Mouse (Mus musculus) ovary, postnatal 14 days (tissue): Measurements from ENCODE around the gene Supt6.
A peak's percentile ranks its signal among the peaks of the same experiment; 100 is the strongest.

Experiments used
- DNase-seq: peaks from one replicate; pipeline ENCODE4 v3.0.0; 2022; ENCODE audit warnings: low spot score

Gene Supt6

GRCm38 (mm10) chr11:78182450-78182849, 63.3 kb downstream of the Supt6 start:
- DNase-seq, result no peak

GRCm38 (mm10) chr11:78181830-78182357, 63.9 kb downstream of the Supt6 start:
- DNase-seq, result no peak

- no peak for DNase-seq
These were observed 65.6 kb downstream of the Supt6 start for GRCm38 (mm10) chr11:78180081-78180761.

- DNase-seq, result no peak
These were observed 66.3 kb downstream of the Supt6 start for GRCm38 (mm10) chr11:78179438-78179999.

GRCm38 (mm10) chr11:78178859-78179437, 66.8 kb downstream of the Supt6 start:
- DNase-seq, result peak; percentile 66

- peak; percentile 98 for DNase-seq
These were observed 67.6 kb downstream of the Supt6 start for GRCm38 (mm10) chr11:78177903-78178858.

- DNase-seq, result no peak
These were observed 68.3 kb downstream of the Supt6 start for GRCm38 (mm10) chr11:78177437-78177836.

GRCm38 (mm10) chr11:78176905-78177331, 68.9 kb downstream of the Supt6 start:
- DNase-seq, result no peak

GRCm38 (mm10) chr11:78176402-78176862, 69.4 kb downstream of the Supt6 start, which contains the start of the genes Nek8 and Tlcd1:
Nek8 (minus strand) TSS chr11:78176675.
Tlcd1 (plus strand) TSS chr11:78176711.
- DNase-seq, result peak; percentile 80

- no peak for DNase-seq
These were observed 69.9 kb downstream of the Supt6 start for GRCm38 (mm10) chr11:78175771-78176401.

- no peak for DNase-seq
These were observed 71.3 kb downstream of the Supt6 start for GRCm38 (mm10) chr11:78174506-78174905.

- no peak for DNase-seq
These were observed 72.9 kb downstream of the Supt6 start for GRCm38 (mm10) chr11:78172748-78173383.

- no peak for DNase-seq
These were observed 73.6 kb downstream of the Supt6 start for GRCm38 (mm10) chr11:78172034-78172747.

- no peak for DNase-seq
These were observed 74.5 kb downstream of the Supt6 start for GRCm38 (mm10) chr11:78171328-78171727.

GRCm38 (mm10) chr11:78170306-78170705, 75.5 kb downstream of the Supt6 start:
- DNase-seq, result no peak

- no peak for DNase-seq
These were observed 77.0 kb downstream of the Supt6 start for GRCm38 (mm10) chr11:78168541-78169468.

GRCm38 (mm10) chr11:78167257-78167959, 78.4 kb downstream of the Supt6 start:
- DNase-seq, result no peak

- no peak for DNase-seq
These were observed 79.1 kb downstream of the Supt6 start for GRCm38 (mm10) chr11:78166640-78167039.
